ENCODE assay signal across 26 mouse cellular contexts in genomic region chr10:36924161-36924560, GRCm38 (mm10).
"Had no signal": no experiment of that assay in that cellular context is flagged by ENCODE, and none has a peak within 500 bp of the region (broad histone marks: within the 10 kb centered on the region; RNA-seq: fewer than 3 reads in every experiment).

No protein-coding gene starts in this region.

- H3K27me3 ChIP-seq: embryonic facial prominence, embryonic 12.5 days; embryonic facial prominence, embryonic 13.5 days; embryonic facial prominence, embryonic 15.5 days; forebrain, embryonic 12.5 days; forebrain, embryonic 13.5 days; forebrain, embryonic 15.5 days had no signal

- ATAC-seq: forebrain, embryonic 13.5 days; forebrain, embryonic 14.5 days; forebrain, embryonic 15.5 days; forebrain, embryonic 16.5 days; forebrain, postnatal 0 days had no signal

- H3K9me3 ChIP-seq: embryonic facial prominence, embryonic 10.5 days; embryonic facial prominence, embryonic 12.5 days; embryonic facial prominence, embryonic 13.5 days; embryonic facial prominence, embryonic 15.5 days; forebrain, embryonic 10.5 days; forebrain, embryonic 12.5 days; forebrain, embryonic 13.5 days; forebrain, embryonic 15.5 days; heart, embryonic 10.5 days had no signal

- H3K9ac ChIP-seq: embryonic facial prominence, embryonic 12.5 days; embryonic facial prominence, embryonic 13.5 days; embryonic facial prominence, embryonic 15.5 days; forebrain, embryonic 12.5 days; forebrain, embryonic 13.5 days; forebrain, embryonic 15.5 days; forebrain, postnatal 0 days had no signal

- H3K36me3 ChIP-seq: embryonic facial prominence, embryonic 10.5 days; embryonic facial prominence, embryonic 12.5 days; embryonic facial prominence, embryonic 13.5 days; embryonic facial prominence, embryonic 15.5 days; forebrain, embryonic 10.5 days; forebrain, embryonic 12.5 days; forebrain, embryonic 15.5 days; heart, embryonic 10.5 days had no signal

- H3K27ac ChIP-seq: embryonic facial prominence, embryonic 10.5 days; embryonic facial prominence, embryonic 12.5 days; embryonic facial prominence, embryonic 13.5 days; embryonic facial prominence, embryonic 15.5 days; forebrain, embryonic 10.5 days; forebrain, embryonic 12.5 days; forebrain, embryonic 13.5 days; forebrain, embryonic 15.5 days; gastrocnemius, adult 2 months; heart, adult 2 months; heart, embryonic 10.5 days had no signal

- H3K4me2 ChIP-seq: embryonic facial prominence, embryonic 12.5 days; embryonic facial prominence, embryonic 13.5 days; embryonic facial prominence, embryonic 15.5 days; forebrain, embryonic 12.5 days; forebrain, embryonic 13.5 days; forebrain, embryonic 15.5 days had no signal

- H3K4me3 ChIP-seq: embryonic facial prominence, embryonic 10.5 days; embryonic facial prominence, embryonic 12.5 days; embryonic facial prominence, embryonic 13.5 days; embryonic facial prominence, embryonic 15.5 days; erythroblast, embryonic 14.5 days; forebrain, embryonic 10.5 days; forebrain, embryonic 12.5 days; forebrain, embryonic 13.5 days; forebrain, embryonic 15.5 days; gastrocnemius, adult 2 months; heart, adult 2 months; heart, embryonic 10.5 days had no signal

- H3K4me1 ChIP-seq: embryonic facial prominence, embryonic 10.5 days; embryonic facial prominence, embryonic 12.5 days; embryonic facial prominence, embryonic 13.5 days; embryonic facial prominence, embryonic 15.5 days; forebrain, embryonic 10.5 days; forebrain, embryonic 12.5 days; forebrain, embryonic 13.5 days; forebrain, embryonic 15.5 days; heart, embryonic 10.5 days had no signal

- DNase-seq: cerebellum, postnatal 10 days; cerebellum, postnatal 14 days; cerebellum, postnatal 25 days; cerebellum, postnatal 36 days; embryo, embryonic 11 days; forebrain, postnatal 0 days; gastrocnemius, adult 2 months; gastrocnemius, postnatal 10 days; gastrocnemius, postnatal 14 days; gastrocnemius, postnatal 25 days; gastrocnemius, postnatal 36 days; heart, adult 11 months; heart, adult 18-20 months; heart, adult 2 months had no signal
